Mouse (Mus musculus): ENCODE results near the gene Sdccag8. TPM values are rescaled to one million over a fixed set of nuclear protein-coding genes. Genes with fewer than 3 reads are reported as not detected.

Gene Sdccag8
- polyA plus RNA-seq, 1 experiment from 2014 or later, result 29.4 TPM

DNA sequence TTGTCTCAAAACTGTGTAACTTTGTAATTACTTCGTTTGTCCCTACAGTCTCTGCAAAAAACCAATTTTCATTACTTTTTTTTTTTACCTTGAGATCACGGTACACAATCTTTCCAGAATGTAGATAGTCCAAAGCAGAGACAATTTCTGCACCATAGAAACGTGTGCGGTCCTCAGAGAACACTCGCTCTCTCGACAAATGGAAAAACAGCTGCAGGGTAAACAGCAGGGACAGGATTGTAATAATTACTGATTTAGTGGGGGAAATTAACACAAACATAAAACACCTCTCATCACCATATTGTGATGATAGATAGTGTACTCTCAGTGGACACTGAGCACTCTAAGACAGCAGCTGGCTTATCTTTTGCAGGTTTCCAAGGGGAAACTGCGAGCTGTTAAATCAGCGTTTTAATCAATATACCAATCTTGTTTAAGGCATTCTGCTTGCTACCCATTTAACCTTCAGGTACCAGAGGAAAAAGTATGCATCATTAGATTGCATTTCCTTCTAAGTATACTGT, 252.7 kb downstream of the Sdccag8 start:
- no peaks in the 10 kb centered on the region for H3K27me3 ChIP-seq (ENCODE audit: control insufficient read depth, insufficient read depth, low read length)
- no peak overlapping the region for H3K4me3 ChIP-seq (ENCODE audit: low read depth, low read length)
- no peak overlapping the region for H3K9ac ChIP-seq (ENCODE audit: low read length)
- H3K36me3 ChIP-seq (ENCODE audit: control insufficient read depth, insufficient read depth, low read length), result no peaks in the 10 kb centered on the region; the same call in 1 of the 2 replicates
- ATAC-seq (ENCODE audit: low FRiP score), result no peak
- H3K27ac ChIP-seq (ENCODE audit: low read depth, low read length), result no peak overlapping the region
- H3K4me1 ChIP-seq (ENCODE audit: control insufficient read depth, insufficient read depth, low read length), result no peaks in the 10 kb centered on the region
- DNase-seq (ENCODE audit: low spot score, missing footprints), result no peak
- no peaks in the 10 kb centered on the region for H3K9me3 ChIP-seq (ENCODE audit: control insufficient read depth, low read length)
- WGBS, result 82% methylated on average over 8 of the region's 8 CpGs
- H3K4me2 ChIP-seq, result no peak overlapping the region

DNA sequence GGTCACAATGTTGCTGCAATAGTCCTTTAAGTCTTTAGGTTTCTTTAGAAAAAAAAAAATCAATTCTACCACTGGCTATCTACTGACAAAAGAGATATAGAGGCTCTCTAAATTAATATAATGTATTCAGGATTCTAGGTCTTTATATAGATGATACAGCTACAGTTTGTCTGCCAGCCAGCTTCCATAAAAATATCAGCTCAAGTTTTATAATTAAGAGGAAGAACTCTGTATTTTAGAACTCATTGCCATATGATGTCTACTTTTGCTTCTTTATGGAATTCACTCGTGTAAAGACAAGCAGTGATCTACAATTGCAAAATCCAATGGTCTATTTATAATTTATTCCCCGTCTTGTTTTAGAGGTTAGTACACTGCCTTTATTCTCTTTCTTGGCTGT, 254.7 kb downstream of the Sdccag8 start:
- Histone ChIP-seq H3K27me3 (ENCODE audit: control insufficient read depth, insufficient read depth, low read length) (no peaks in the 10 kb centered on the region), H3K4me1 (ENCODE audit: control insufficient read depth, insufficient read depth, low read length) (no peaks in the 10 kb centered on the region), H3K9me3 (ENCODE audit: control insufficient read depth, low read length) (no peaks in the 10 kb centered on the region), H3K27ac (ENCODE audit: low read depth, low read length) (no peak overlapping the region), H3K36me3 (ENCODE audit: control insufficient read depth, insufficient read depth, low read length) (no peaks in the 10 kb centered on the region), H3K4me3 (ENCODE audit: low read depth, low read length) (no peak overlapping the region), H3K9ac (ENCODE audit: low read length) (no peak overlapping the region), H3K4me2 (no peak overlapping the region)
- DNase-seq (ENCODE audit: low spot score, missing footprints) (no peak), ATAC-seq (ENCODE audit: low FRiP score) (no peak)
- WGBS, result 95% methylated on average over 2 of the region's 2 CpGs

MicroRNA genes within 50 kb of the gene (microRNA counts, 519-probe panel; counts per million panel counts)
- 4,471 counts per million, percentile 42 among the panel's probes with 10 or more counts for microRNA mmu-miR-350

Small RNA genes within 50 kb of the gene (microRNA-seq; reads per million reads assigned to microRNA genes)
- gene Gm25993 (not detected), gene Mir350 (541 reads per million, percentile 71 among the genes with 10 or more reads in this experiment)

Other genes with a start within 250 kb of the Sdccag8 start
- gene Cep170, start 593 bp upstream of the Sdccag8 start, polyA plus RNA-seq (2014; fragmentation: Nextera tagmentation; extraction: Ambion mirVana), result 69.2 and 80.3 TPM in 2 replicates

Measured in midbrain, embryonic 11.5 days (tissue).